Mouse (Mus musculus) hindlimb bud, embryonic 11.5 days (tissue): Measurements from ENCODE around the gene Olfr325.
A peak's percentile ranks its signal among the peaks of the same experiment; 100 is the strongest.
"Not testable (repeated sequence)": the region's sequence is repeated elsewhere in the genome, so short reads cannot be mapped to it uniquely, and the experiment has no call there.

Experiments used
- DNase-seq: peaks from one replicate; pipeline ENCODE4 v3.0.0-alpha.2; 2012; ENCODE audit warnings: low read depth, low spot score; ENCODE audit errors: extremely low spot score

The Olfr325 gene

DNA sequence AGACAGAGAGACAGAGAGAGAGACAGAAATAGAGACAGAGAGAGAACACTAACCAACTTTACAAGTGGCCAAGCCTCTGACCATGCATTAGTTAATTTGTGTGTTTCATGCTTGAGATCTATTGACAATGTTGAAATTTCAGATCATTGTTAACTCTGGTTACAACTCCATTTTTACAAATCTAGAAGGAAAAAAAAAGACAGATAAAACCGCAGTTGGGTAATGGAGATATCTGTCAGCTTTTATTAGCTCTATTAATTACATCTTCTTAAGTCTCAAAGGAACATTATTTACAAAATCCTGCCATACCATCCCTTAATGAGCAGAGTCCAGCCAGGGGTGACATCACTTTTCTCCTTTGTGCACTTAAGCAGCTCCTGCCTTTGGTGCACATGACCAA is at the start of gene Olfr325:
Gene Olfr325, plus strand, starts transcription at position 301 of the 400 bp plus-strand sequence.
- DNase-seq: no peak

DNA sequence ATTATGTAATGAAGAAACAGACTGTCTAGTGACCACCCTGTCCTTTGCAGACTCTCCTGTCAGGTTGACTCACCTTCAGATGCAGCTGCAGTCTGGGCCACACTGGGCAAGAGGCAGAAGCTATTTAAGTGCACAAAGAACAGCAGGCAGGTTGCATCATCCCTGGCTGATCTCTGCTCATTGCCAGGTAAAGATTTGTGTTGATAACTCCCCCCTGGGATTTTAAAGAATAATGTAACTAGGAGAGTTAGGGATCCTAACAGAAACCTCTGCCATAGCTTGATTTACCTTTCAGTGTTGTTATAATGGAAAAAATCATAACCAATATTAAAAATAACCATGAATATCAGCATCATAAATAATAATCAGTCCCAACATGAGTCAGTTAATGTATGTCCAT is 42.8 kb upstream of the Olfr325 start, which contains the start of gene Olfr330:
Gene Olfr330, minus strand, starts transcription at position 101 of the 400 bp plus-strand sequence.
- DNase-seq: not testable (repeated sequence)

DNA sequence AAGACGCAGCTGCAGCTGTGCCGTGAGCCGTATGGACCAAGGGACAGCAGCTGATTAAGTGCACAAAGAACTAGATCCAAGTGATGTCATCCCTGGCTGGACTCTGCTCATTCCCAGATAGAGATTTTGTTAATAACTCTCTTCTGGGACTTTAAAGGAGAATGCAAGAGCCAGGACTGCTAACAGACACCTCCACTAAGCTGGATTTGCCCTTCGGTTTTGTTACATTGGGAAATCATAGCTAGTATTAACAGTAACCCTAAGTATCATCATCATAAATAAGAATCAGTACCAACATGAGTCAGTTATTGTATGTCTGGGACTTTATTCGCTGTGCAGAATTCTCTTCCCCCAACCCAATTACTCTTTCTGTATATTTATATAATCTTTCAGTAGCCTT is 31.2 kb upstream of the Olfr325 start, which contains the start of gene Olfr329-ps:
Gene Olfr329-ps, minus strand, starts transcription at position 101 of the 400 bp plus-strand sequence.
- no peak for DNase-seq

DNA sequence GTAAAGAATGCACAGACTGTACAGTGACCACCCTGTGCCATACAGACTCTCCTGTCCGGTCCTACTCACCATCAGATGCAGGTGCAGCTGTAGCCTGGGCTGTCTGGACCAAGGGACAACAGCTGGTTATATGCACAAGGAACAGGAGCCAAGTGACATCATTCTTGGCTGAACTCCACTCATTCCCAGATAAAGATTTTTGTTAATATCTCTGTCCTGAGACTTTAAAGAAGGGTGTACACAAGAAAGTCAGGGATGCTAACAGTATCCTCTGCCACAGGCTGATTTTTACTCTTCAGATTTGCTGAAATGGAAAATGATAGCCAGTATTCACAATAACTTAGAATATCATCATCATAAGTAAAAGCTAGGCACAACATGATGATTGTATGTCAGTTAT is 22.0 kb upstream of the Olfr325 start, which contains the start of gene Olfr328:
Gene Olfr328, minus strand, starts transcription at position 101 of the 400 bp plus-strand sequence.
- no peak for DNase-seq

DNA sequence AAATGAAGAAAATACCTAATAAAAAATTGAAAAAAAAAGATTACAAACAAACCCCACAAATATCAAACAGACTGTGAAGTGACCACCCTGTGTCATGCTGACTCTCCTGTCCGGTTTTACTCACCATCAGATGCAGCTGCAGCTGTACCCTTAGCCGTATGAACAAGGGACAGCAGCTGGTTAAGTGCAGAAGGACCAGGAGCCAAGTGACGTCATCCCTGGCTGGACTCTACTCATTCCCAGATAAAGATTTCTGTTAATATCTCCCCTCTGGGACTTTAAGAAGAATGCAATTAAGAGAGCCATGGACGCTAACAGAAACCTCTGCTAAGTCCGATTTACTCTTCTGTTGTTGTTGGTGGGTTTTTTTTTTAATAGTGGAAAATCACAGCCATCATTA is 7.1 kb upstream of the Olfr325 start, which contains the start of gene Olfr224:
Gene Olfr224, minus strand, starts transcription at position 149 of the 400 bp plus-strand sequence.
- DNase-seq: no peak

DNA sequence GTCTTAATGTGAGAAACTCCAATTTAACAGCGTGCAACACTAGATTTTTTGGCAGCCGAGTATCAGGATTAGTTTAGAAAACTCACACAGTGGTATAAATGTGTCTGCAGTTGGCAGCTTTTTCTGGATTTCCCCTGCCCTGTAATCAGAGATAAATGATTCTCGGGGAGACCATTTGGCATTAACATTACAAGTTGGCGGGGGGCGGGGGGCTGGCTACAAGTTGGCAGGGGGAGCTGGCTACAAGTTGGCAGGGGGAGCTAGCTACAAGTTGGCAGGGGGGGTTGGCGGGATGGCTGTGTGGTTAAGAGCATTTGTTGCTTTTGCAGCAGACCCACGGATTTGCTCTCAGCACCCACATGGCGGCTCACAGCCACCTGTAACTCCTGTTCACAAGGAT is 1.1 kb downstream of the Olfr325 start:
- no peak for DNase-seq

DNA sequence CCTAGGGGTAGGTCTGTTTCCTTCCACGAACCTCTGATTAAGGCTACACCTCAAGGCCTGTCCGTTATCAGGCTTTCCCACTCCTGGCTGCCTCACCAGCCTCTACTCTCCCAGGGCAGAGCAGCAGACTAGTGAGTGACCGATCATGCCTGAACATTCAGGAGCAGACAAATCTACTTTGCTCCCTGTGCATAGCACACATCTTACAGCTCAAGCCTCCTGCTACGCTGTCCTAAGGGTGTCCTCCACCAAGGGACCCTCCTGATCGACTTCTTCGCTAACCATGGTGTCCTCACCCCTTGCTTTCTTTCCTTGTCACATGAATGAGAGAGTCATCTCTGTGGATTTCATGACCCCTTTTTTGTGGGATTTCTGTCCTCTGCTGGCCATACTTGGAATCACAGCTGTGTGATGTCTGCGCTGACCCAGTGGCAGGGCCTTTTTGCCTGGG is 10.4 kb downstream of the Olfr325 start:
- peak; percentile 39 for DNase-seq

DNA sequence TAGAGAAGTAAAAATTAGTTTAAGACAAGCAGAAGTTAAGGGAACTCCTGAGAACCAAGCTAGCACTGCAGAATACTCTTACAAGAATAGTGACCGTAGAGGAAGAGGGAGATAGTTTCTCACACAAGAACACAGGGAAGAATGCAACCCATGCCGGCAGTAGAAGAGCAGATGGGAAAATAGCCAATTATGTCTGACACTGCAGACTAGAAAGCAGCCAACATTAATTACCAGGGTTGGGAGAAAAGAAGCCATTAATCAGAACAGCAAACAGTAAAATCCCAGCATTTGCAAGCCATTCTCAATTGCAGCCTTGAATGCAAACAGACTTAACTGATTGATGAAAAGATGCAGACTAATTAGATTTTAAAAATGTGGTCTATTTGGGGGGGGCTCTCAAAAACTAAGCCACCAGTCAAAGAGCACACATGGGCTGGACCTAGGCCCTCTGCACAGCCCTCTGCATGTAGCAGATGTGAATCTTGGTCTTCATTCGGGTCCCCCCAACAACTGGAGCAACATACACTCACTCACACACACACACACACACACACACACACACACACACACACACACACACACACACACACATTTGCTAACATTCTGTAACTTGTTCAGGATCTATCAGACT is 11.2 kb downstream of the Olfr325 start:
- no peak for DNase-seq

DNA sequence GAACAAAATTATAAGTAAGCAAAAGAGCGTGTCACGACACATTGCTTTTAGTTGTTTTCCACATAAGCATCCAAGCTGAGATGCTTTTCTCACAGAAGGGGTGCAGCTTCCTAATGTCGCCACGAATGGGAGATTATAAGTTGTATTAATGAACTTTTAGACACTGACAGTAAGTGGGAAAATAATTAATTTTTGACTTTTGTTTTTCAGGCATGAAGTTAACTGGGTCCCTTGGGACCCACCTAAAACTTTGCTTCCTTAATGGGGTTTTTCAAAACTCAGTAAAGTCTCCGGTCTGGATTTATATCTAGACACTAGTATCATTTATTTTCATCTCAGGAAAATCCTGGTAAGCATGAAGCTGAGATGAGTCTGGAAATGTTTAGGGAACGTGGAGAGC is 17.3 kb downstream of the Olfr325 start, which contains the start of gene Olfr324:
Gene Olfr324, plus strand, starts transcription at position 301 of the 400 bp plus-strand sequence.
- DNase-seq: no peak

DNA sequence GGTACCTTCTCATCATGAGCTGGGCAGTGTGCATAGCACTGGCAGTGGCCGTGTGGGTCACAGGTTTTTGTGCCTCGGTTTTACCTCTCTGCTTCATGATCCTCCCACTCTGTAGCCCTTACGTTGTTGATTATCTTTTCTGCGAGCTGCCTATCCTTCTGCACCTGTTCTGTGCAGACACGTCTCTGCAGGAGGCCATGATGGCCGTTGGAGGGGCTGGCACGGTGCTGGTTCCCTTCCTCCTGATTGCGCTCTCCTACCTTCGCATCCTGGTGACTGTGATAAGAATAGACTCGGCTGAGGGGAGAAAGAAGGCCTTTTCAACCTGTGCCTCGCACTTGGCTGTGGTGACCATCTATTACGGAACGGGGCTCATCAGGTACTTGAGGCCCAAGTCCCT is 20.3 kb downstream of the Olfr325 start:
- DNase-seq: no peak

DNA sequence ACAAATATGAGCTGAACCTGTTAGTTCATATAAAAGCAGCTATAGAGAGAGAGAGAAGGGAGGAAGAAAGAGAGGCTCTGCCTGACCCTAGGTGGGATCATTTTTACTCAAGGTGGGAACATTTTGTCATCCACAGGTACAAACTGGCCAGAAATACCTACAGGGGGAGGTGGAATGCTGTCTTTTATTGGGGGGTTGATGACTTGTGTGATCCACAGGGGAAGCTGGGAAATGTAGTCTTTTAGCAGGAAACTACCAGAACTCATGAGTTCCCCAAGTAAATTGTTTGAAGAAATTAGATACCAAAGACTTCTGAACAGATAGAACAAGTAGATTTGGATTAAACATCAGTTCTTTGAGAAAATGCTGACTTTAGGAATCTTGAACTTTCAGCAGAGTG is 24.5 kb downstream of the Olfr325 start:
- no peak for DNase-seq

DNA sequence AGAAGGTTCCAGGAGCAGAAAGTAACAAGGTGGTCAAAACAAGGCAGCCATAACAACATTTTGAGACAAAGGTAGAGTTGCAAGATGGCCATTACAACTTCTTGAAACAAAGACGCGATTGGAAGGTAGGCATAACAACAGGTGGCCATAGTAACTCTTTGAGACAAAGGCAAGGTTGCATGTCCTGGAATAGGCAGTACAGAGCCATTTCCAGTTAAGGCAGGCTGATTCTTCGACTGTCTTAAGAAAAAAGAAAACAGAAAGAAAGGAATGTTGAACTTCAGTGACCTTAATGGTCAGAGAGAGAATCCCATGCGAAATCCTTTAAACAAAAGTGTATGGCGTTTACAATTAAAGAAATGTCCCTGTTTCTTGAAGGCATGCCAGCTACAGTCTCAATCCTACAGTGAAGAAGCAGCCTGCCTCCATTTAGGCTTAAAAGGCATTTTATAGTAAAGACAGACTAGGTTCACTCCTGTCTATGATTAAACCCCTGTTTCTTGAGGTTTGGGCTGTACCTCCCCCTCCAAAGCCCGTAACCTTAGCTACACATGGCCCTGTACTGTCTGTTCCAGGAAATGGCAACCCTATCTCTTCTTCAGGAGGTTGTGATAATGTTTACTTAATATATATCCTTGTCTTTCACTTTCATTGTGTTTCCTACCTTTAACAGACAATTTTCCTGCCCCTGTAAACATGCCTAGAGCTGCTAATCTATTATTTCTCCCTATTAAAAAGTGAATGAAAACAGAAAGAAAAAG is 25.4 kb downstream of the Olfr325 start:
- DNase-seq: no peak

DNA sequence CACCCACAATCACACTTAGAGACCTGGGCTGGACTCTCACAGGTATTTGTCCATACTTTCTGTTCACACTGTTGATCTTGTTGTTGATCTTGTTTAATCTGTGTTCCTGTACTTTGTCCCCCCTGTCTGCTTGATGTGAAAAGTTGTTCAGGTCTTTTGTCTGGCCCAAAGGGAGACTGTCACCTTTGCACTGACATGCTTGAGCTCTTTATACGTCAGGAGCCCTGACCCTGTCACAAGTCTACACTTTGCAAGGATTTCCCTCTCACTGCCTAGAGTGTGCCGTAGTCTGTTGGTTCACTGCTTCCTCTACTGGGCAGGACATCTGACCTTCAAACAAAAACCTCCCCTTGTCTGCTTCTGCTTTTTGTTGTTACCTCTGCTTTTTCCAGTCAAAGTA is 27.2 kb downstream of the Olfr325 start:
- DNase-seq: no peak

DNA sequence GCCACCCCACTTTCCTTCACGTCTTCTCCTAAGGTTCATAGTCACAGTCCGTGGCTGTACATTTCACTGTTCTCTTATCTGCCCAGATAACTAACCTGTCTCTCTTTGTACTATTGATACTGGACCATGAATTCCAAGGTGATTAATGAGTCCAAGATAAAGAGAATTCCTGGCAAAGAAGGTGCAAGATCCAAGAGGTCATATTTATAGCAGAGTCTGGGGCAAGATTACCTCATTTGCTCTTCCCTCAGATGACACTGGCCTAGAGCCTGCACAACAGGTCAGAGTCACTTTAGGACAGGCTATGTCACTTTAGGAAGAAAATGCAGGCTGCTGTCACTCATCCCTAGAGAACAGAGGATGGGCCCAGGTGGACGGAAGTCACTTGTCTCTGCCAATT is 27.7 kb downstream of the Olfr325 start:
- DNase-seq: no peak

DNA sequence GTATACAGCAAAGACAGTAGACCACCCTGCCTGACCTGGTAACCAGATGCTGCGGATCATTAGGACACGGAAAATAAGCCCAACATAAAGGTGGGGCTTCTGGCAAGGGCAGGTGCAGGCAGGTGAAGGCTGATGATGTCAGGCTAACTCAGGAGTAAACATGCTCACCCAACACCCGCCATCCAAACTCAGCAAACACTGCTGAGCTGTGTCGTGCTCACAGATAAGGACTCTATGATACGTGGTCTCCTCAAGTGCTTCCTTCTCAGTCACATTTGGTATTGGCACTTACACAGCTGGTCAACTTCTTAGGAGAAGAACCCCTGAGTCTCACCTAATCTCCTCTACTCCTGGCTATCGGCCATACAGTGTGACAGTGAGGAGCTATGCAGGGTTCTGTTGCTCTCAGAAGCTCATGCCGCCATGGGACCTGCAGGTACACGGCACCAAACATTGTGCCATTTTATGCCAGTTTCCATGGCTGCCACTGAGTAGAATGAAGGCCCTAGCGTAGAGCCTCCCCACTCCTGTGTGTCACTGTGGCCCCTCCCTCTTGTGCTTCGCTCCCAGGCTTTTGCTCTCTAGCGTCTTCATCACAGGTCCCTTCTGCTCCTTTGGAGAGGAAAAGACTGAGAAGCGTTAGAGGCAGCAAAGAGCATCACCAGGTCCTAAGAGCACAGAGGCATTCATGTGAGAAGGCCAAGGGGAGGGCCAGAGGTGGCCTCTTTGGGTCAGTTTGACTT is 28.8 kb downstream of the Olfr325 start:
- DNase-seq: no peak

DNA sequence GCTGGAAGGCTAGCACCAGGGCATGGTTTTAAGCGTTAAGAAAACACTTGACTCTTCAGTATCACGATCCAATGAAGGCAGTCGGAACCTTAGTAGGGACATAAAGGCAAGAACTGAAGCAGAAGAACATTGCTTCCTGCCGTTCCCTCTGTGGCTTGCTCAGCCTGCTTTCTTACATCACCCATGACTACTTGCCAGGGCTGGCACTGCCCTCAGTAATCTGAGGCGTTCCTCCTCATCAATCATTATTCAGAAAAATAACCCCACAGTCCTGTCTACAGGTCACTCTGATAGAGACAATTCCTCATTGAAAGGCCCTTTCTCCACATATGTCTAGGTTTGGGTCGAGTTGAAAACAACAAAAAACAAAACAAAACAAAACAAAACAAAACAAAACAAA is 29.5 kb downstream of the Olfr325 start:
- DNase-seq: no peak

DNA sequence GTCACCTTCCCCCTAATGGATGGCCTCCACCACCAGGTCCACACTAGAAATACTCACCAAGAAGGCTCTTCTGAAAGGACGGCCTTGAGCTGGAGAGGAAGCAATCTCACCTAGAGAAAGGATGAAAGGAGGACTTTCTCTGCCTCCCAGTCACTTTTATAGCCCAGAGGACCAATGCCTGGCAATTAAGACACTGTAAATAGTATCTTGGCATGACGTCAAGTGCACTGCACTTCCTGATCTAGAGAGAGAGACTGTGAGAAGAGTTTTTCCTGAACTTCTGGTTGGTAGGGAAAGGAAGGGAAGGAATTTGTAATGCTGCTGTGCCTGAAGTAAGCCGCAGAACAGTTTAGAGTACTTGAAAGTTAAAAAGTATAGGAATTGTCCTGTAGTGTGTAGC is 35.8 kb downstream of the Olfr325 start:
- DNase-seq: no peak

DNA sequence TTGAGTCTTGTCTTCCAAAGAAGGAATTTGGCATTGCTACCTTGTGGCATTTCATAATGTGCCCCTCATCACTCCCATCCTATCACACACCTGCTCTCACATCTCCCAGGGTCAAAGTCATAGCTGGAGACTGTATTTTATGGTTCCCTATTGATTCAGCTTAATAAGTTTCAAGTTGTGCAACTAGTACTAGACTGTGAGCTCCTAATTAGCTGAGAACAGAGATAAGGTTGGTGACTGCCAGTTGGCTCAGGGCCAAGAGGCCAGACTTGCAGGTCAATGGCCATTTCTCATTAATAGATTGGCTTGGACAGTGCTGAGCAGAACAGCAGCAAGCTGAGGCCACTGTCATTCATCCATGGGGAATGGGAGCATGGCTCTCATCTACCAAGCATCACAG is 37.0 kb downstream of the Olfr325 start:
- no peak for DNase-seq

DNA sequence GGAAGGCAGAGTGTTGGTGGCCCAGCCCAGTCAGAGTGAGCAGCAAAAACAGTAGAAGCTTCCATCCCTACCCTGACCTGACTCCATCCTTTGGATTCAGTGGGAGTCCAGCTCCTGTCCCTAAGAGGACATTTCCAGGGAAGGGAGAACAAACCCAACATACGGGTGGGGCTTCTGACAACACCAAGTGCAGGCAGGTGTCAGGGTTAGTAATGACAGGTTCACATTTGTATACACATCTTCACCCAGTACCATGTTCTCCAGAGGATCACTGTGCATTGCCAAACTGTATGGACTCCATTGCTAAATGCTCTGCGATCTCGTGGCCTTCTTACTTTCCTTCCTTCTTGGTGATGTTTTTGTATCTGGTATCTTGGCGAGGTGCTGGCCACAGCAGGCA is 38.4 kb downstream of the Olfr325 start, which contains the start of gene 2210407C18Rik:
Gene 2210407C18Rik, minus strand, starts transcription at position 101 of the 400 bp plus-strand sequence.
- no peak for DNase-seq

DNA sequence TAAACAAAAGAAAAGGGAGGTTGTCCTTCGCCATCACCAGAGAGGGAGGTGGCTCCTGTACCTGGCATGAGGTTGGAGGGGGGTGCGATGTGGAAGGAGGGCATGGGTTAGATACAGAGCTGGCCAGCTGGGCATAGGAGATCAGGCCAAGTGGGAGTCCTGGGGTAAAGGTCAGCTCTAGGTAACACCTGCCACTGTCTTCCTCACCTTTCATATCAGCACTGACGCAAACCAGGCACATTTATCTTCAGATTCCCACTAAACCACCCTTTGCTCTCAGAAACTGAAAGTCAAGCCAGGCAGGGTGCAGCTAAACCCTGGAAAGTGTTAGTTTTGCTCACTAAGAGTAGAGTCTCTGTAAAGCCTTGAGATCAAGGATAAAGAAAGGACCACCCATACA is 40.8 kb downstream of the Olfr325 start:
- no peak for DNase-seq

DNA sequence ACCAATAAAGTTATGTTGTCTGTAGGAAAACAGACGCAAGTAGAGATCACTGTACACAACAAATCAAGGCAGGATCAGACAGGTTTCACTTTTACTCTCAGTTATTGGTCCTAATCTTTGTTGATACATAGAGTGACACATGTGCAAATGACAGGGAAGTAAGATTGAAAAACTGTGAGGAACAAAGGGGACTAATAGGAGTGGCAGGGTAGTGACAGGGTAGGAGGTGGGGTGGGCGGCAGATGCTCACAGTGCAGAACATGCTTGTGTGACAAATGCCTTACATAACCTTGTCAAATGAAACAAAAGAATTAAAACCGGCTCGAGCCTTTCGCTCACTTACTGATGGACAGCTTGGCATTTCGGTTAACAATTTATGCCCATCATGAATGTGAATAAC is 41.3 kb downstream of the Olfr325 start:
- no peak for DNase-seq
